Mouse (Mus musculus): Measurements from ENCODE around the gene Bloc1s5.

DNA sequence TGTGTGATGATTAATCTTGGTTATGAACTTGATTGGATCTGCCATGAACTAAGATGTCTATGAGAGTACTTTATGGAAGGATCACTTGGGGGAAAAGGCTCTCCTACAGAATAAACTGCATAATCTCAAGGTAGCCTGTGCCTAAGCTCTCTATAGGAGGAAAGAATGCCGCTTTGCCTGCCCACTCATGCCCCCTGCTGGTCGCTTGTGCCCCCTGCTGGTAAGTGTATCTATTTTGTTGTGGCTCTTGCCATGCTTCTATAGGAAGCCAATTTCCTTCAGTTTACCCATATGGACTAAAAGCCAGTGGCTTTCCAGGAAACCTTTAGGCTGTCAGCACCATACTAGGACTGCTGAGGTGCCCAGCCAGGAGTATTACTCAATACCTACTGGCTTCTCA lies 33.6 kb upstream of the Bloc1s5 start:
- TF ChIP-seq USF1 (IDR thresholded peaks at IDR 0.05; ENCODE audit: low read depth) (no peak), MYOD1 (IDR thresholded peaks at IDR 0.05; ENCODE audit: control insufficient read depth in 1 of 3, insufficient read length in 2 of 3, low read depth in 2 of 3) (no peak), E2F4 (IDR thresholded peaks at IDR 0.05; ENCODE audit: insufficient read depth) (no peak), POLR2A (IDR thresholded peaks at IDR 0.05; ENCODE audit: insufficient read length, low read depth) (no peak), REST (IDR thresholded peaks at IDR 0.05; ENCODE audit: insufficient read depth, insufficient read length) (no peak), TCF12 (IDR thresholded peaks at IDR 0.05; ENCODE audit: insufficient read depth, poor library complexity, severe bottlenecking) (no peak), POLR2AphosphoS2 (IDR thresholded peaks at IDR 0.05; ENCODE audit: insufficient read length, low read depth) (no peak), SRF (IDR thresholded peaks at IDR 0.05; ENCODE audit: control insufficient read depth, insufficient read length, low read depth) (no peak), MAX (IDR thresholded peaks at IDR 0.05; ENCODE audit: low read depth) (no peak), CEBPB (IDR thresholded peaks at IDR 0.05; ENCODE audit: insufficient read depth, poor library complexity, severe bottlenecking) (no peak)

All from myocyte (in vitro differentiated cells).